Mouse (Mus musculus) liver, adult 2 months (tissue): ENCODE measurements around the gene Cmah.

Source experiments
- CTCF ChIP-seq: fragments of 200-500 bp; IDR thresholded peaks from 2 replicates; pipeline ENCODE4 v1.5.1; 2011; ENCODE audit warnings: low read depth, low read length, control low read depth
- POLR2A ChIP-seq: fragments of 200-500 bp; IDR thresholded peaks from 2 replicates; pipeline ENCODE4 v1.6.1; 2011; ENCODE audit warnings: low read length, control low read depth; ENCODE audit not compliant: insufficient read depth; ENCODE audit errors: extremely low read depth

- TF ChIP-seq POLR2A (no peak), CTCF (no peak)
These were observed 25.8 kb downstream of the Cmah start for GRCm38 (mm10) chr13:24353004-24353403.
